Mouse (Mus musculus) urinary bladder, postnatal 36 days (tissue): ENCODE data around the gene Gm20869.
"Not testable (repeated sequence)": the region's sequence is repeated elsewhere in the genome, so short reads cannot be mapped to it uniquely, and the experiment has no call there.

Source experiments
- DNase-seq, 2 experiments: peaks; one replicate each; pipeline ENCODE4 v3.0.0; 2022; ENCODE audit warnings: low spot score in 2 of 2, mixed read lengths in 1 of 2

Gm20869 gene

DNA sequence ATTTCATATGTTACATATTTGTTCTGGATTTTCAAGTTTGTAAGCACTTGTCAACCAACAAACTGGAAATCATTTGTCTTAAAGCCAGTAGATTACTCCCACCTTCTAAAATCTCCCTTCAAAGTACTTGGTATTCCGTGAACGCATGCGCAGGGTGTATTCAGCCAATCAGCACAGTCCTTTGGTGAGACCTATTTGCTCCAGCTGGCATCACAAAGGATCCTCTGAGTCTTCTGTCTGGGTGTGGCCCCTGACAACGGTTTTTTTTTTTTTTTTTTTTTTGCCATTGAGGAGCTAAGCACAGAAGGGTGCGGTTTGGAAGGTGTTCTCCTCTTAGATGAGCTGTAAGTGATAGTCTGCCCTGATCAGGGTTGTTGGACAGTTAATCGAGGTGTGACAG, at the start of gene Gm20869:
TSS of gene Gm20869 (plus strand) at position 301 of the 400 bp plus-strand sequence.
- not testable (repeated sequence) for DNase-seq
